Mouse (Mus musculus): Measurements from ENCODE around the gene Diaph3.

Diaph3 gene

DNA sequence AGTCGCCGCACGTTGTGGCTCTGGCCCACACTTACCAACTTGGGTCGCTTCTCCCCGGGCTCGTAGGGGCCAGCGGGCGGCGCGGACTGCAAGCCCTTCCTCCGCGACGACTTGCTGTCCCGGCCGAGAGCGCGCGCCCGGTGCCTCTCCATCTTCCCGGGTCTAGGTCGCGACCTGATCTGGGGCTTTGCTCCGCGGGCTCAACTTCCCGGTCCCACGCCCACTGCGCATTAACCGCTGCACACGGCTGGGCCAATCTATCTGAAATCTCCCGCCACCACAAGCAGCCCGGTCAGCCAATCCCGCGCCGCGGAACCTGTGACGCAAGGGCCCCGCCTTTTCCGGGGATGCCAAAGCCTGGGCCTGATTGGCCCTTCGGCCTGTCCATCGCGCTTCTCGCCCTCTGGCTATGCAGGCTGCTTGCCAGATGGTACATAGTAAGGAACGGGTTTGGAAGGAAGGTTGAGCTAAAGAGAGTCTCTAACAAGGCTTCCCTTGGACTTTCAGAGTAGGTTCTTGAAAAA is at the start of gene Diaph3:
Gene Diaph3 (minus strand): TSS at position 273 of the 524 bp plus-strand sequence.
- peak; percentile 98 for DNase-seq (ENCODE audit: low spot score)

DNA sequence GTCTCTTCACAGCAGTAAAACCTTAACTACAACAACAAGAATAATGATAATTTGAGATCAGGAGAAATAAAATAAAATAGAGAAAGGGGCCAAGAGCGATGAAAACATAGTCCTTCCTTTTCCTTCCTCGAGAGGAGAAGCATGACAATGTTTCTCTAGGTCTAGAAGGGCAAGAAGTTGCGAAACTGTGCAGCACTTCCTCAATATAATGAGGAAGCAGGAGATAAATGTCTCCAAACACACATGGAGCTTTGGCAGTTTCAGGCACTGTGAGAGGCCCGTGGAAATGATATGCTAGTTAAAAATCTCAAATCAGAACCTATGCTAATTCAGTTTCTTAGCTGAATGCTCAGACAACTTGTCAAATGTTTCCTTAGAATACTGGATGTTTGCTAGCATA is 49.6 kb upstream of the Diaph3 start:
- no peak for DNase-seq (ENCODE audit: low spot score)

DNA sequence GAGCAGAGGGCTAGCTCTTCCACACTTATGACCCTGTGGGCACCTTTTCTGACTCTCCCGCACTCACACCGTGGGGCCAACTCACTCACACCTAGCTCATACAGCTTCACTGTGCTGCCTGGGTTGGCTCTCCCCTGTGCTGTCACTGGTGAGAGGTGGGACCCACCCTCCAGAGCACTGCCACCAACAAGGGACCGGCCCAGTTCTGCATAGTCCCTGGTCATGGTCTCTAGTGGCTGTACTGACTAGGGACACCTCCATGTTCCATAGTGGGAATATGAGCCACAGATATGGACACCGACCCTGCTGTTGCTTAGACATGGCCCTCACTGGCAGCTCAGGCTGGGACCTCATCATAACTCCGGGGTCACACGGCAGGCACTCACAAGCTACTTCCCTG is 30.5 kb upstream of the Diaph3 start:
- DNase-seq (ENCODE audit: low spot score), result no peak

DNA sequence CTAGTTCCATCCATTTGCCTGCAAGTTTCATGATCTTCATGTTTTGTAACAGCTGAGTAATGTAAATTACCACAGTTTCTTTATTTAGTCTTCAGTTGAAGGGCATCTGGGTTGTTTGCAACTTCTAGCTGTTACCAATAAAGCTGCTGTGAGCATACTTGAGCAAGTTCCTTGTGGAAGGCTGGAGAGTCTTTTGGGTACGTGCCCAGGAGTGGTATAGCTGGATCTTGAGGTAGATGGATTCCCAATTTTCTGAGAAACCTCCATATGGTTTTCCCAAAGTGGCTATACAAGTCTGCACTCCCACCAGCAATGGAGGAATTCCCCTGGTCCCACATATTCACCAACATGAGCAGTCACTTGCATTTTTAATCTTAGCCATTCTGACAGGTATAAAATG is 28.1 kb upstream of the Diaph3 start:
- no peak for DNase-seq (ENCODE audit: low spot score)

DNA sequence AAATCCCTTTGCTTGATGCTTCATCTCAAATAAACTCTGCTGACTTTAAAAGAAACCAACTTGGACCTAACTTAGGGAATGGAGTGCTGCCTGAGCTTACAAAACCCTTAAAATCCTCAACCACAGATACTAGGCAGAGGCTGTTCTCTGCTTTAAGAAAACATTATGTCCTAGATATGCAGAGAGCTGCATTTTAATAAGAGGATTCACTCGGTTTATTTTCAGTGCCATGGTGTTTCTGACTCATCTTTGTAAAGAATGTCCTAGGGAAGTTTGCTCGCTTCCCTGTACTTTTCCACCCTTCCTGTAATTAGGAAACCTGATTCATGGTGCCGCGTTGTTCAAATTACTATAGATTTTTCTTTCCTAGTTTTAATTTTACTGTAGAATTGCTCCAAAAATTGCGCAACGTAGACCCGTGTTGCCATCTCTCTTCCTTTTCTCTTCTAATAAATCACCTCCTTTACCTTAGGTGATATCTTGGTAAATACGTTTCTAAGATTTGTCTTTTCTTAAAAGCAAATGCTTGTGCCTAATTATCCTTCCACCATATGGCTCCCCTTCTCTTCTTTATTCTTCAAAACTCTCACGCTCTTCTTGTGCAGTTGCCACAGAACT is 14.7 kb upstream of the Diaph3 start:
- DNase-seq (ENCODE audit: low spot score), result no peak

DNA sequence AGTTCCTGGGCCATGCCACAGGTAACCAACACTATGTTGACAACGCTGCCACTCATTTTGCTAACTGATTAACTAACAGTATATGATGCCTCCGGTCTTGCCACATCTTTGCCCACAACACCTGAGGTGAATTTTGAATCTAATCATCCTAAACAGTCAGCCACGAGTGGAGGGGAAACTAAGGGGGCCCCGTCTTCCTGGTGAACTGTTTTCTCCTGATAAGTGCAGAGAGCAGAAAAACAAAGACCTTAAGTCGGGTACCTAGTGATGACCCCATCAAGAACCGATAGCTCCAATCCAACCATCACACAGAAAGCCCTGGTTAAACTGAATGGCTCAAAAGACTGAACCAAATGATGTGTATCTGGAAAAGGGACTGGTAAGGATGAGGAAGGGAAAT is 8.6 kb upstream of the Diaph3 start:
- DNase-seq (ENCODE audit: low spot score), result no peak

DNA sequence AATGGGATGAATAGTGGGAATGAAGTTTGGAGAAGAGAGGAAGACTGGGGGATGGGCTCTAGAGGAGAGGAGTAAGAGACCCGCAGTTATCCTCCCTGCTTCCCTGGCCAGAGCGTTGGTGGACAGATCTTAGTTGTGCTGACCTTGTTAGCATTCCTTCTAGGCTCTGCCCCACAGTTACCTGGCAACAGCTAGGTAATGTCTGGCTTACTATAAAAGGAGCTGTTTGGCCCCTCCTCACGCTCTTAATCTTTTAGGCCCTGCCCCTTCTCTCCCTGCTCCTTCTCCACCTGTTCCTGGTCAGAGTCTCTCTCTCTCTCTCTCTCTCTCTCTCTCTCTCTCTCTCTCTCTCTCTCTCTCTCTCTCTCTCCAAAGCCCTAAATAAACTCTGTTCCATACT is 5.7 kb upstream of the Diaph3 start:
- no peak for DNase-seq (ENCODE audit: low spot score)

DNA sequence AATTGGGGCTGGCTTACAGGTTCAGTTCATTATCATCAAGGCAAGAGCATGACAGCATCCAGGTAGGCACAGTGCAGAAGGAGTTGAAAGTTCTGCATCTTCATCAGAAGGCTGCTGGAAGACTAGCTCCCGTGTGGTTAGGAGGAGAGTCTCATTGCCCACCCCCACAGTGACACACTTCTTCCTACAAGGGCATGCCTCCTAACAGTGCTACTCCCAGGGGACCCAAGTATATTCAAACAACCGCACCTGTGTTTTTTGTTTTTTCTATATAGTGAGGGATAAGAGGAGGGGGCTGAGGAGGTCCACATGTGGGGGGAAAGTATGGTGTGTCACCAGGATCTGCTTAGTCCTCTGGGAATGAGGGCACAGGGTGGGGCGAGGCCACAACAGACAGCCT is 4.3 kb upstream of the Diaph3 start:
- no peak for DNase-seq (ENCODE audit: low spot score)

DNA sequence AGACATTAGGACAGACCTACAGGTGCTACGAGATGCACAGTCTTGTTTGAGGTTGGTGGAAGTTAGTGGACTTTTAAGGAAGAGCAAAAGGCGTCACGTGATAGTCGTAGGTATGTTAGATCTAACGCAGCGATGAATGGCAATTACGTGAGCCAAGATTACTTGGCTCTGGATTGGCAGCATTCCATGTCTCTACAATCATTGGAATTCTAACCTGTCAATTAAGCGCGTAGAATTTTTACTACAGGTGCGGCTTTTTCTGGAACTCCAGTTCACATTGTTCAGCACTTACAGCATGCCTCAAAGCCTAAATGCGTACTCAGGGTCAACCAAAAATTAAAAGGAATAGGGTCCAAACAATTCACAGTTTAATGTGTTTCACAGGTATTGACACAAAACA is 742 bp upstream of the Diaph3 start:
- DNase-seq (ENCODE audit: low spot score), result no peak

DNA sequence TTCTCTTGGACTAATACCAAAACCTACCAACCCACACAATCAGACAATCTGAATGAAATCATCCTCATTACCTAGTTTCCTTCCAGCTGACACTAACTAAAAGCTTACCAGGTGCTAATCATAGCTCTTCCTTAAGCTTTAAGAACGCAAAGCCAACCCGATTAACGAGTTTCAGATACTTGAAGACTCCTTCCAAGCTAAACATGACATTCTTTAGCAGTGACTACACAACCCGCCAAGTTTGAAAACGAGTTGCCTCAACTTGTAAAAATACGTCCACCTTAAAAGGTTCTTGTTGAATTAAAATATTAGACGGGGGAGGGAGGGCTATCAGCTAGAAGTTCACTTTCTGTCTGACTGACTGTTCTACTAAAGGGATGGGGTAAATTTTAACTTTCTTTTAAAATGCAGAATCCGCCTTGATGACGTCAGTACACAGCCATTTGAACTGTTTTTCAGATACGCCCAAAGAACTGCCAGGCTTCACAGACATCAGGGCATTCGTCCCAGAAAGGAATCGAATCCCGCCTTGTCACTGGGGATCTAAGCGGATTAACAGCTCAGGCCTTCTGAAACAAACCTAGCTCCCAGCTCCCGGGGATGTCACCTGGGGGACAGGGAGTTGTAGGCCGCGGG is 590 bp downstream of the Diaph3 start:
- no peak for DNase-seq (ENCODE audit: low spot score)

DNA sequence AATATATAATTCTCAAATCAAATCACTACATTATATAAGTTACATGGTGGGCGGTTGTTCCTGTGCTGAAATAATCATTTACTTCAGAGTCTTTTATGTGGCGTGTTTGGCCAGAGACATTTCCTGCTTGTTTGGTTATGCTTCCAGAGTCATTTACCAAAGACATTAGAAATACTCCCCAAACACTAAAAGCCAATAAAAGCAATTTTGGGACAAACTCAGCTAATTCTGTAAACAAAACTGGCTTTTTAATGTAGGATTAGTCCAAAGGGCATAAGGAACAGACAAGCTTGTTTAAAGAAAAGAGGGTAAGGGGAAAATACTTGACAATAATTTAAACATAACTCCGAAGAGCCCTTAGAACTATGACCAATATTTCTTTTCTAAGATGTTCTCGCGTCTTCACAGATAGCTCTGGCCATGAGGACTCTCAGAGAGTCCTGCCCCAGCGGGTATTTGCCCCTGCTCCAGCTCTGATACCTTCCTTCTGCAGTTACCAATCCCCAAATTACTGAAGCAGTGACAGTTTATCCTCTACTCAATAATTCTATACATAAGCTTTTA is 14.9 kb downstream of the Diaph3 start:
- no peak for DNase-seq (ENCODE audit: low spot score)

DNA sequence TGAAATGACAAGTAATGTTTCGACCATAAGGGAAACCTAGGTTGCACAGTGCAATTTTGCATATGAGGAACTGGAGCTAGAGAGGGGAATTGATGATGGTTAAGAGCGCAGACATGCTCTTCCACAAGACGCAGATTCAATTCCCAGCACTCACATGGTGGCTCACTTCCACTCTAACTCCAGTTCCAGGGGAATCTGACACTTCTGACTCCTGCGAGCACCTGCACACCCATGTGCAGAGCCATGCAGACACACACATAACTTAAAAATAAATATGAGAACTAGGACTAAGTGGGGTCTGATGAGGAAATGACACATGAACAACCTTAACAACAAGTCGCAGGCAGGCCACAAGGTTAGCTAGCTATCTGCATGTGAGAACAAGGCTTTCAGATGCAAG is 15.5 kb downstream of the Diaph3 start:
- DNase-seq (ENCODE audit: low spot score), result no peak

DNA sequence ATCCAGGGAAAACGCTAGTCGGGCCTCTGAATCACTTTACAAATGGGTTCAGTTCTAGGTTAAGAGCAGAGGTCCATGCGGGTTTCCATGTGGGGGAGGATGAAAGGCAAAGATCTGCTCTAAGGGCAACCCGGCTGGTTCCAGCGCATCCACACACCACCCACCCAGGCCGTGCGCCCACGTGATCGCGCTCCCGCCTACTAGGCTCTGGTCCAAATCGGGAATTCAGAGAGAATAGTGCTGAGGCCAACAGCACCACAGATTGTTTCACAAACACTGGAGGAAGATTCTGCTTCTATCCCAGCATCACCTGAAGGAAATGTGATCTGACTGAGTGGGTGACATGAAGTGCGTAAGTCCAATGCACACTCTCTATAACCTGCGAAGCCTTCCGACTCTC is 17.9 kb downstream of the Diaph3 start:
- no peak for DNase-seq (ENCODE audit: low spot score)

DNA sequence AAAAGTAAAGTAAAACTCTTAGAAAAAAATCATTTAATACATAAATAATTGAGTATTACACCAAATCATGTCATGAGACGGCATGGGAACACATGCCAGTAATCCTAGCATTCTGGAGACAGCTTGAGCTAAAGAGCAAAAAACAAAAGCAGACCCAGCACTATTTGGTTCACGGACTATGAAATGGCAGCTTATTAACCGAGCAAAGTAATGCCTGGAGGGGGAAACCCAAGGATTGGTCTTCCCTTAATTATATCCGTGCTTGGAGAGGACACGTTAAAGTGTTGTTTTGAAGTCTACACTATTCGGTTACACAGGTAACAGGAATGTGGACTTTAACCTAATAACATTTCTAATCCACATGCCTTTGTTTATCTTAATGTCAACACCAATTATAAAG is 19.2 kb downstream of the Diaph3 start:
- no peak for DNase-seq (ENCODE audit: low spot score)

DNA sequence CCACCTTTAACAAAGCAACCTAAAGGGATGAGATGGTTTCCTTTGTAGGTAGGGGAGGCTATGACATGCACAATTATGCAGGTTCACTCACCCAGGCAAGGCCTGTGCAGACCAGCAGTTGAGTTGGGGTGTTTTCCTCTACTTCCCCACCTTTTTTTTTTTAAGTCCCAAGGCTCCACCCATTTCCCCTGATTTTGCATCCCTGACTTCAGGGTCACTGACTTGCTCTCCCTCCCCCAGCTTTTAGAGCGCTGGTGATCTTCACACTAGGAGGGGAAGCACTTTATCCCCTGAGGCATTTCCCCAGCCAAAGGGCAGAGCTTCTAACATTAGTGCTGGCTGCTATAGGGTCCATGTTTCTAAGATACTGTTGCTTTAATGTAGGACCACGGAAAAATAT is 30.4 kb downstream of the Diaph3 start:
- no peak for DNase-seq (ENCODE audit: low spot score)

DNA sequence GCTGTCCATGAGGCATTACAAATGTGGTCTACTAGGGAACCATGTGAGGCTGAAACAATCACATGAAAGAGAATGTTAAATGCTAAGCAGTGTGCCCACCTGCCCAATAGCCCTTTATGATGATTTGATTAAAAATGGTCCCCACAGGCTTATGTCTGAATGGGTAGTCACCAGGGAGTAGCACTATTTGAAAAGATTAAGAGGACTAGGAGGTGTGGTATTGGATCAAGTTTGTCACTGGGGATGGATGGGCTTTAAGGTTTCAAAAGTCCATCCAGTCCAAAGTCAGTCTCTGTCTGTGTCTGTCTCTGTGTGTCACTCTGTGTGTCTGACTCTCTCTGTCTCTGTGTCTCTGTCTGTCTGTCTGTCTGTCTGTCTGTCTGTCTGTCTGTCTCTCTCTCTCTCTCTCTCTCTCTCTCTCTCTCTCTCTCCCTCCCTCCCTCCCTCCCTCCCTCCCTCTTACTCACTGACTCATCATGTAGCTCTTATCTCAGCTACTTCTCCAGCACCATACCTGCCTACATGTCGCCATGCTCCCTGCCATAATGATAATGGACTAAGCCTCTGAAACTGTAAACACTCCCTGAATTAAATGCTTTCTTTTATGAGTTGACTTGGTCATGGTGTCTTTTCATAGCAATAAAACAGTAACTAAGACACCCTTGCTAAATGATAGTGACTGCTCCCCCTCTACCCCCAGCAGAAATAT is 41.5 kb downstream of the Diaph3 start:
- DNase-seq (ENCODE audit: low spot score), result no peak

DNA sequence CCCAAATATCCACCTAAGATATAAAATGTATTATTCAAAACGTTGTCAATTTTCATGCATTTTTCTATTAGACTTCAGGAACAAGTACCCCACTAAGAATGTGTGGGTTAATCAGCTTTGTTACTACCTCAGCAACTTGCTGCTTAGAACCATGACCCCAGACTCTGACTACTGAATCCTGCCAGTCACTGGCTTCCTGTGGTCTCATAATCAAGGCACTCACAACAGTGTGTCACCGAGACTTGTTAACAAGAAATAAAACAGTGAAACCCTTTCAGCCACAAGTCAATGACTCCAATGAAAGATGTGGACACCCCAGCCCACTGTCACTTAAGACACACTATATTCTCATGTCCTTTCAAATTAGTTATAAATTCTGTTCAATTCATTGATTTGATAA is 42.9 kb downstream of the Diaph3 start:
- no peak for DNase-seq (ENCODE audit: low spot score)

DNA sequence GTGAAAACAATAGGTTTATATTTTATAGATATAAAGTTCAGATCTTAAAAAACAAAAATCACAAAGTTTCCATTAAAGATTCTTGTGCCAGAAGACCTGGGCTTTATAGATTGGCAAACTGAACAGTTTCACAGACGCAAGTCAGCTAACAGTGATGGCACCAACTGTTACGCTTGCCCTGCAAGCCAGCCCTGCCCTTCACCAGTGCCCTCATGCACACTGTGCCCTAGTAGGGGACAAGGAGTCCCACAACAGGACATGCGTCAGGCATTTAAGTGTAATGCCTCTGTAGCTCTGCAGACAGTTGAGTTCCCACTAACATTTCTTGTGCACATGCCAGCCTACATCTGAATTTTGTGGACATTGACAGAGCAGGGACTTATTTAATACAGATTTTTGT is 49.5 kb downstream of the Diaph3 start:
- no peak for DNase-seq (ENCODE audit: low spot score)

DNA sequence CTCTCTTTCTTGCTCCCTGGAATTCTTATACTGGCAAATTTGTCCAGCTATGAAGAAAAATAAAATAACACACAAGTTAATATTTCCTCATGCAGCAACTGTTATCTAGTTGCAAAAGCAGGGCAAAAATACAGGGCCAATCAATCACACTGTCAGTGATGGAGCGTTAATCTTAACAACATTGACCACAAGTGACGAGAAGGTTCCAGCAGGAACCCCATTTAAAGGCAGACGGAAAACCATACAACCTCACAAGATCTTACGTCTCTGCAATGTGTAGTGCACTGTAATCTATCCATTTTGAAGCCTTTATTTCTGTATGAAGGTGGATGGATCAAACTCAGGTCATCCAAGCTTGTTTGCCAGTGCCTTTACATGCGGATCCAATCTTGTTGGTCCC is 49.9 kb downstream of the Diaph3 start:
- DNase-seq (ENCODE audit: low spot score), result no peak

DNA sequence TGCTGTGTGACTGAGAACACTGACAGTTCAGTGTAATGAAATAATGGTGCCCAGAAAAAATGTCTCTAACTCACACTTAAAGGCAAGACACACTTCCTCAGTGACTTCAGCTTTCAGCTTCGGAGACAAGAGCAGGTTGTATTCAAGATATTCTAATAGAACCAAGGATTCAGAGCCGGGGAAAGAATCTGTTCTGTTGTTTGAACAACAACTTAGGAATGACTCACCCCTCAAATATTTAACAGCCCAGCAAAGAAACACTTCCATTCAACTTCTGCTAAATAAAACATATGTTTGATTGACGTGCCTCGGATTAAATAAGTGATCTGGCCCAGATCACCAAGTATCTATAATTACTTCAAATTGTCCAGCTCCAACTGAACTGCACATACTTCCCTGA is 52.1 kb downstream of the Diaph3 start:
- DNase-seq (ENCODE audit: low spot score), result no peak

DNA sequence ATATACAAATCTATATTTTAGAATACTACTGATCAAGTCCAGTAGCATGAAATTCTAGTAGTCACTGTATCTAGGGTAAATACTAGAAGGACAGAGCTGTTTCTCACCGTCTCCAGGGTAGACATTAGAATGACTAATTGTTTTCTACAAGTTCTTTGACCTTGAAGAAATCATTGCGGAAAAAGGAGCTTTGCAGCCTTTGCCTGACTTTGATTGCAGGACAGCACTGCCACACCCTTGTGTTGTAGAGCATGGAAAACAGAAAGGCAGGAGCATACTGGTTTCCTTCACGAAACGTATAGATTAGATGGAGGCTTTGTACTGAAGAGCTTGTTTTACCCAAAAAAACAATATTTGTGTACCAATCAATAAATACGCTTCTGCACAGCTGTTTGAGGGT is 52.6 kb downstream of the Diaph3 start:
- no peak for DNase-seq (ENCODE audit: low spot score)

DNA sequence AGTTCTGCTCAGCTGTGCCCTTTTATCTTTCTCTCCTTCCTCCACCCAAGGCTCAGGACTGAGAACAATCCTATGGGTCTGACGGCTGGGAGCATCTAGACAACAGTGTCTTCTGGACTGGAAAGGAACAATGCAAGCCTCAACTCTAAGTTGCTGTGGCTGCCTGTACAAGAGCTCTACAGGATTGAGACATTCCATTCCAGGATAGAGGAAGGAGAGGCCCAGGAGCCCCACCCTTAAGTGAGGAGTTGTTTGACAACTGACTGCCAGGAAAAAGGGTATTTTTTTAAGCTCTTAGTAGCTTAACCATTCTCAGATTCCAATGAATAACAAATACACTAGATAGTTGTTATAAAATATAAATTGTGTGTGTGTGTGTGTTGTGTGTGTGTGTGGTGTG is 53.0 kb downstream of the Diaph3 start:
- no peak for DNase-seq (ENCODE audit: low spot score)

DNA sequence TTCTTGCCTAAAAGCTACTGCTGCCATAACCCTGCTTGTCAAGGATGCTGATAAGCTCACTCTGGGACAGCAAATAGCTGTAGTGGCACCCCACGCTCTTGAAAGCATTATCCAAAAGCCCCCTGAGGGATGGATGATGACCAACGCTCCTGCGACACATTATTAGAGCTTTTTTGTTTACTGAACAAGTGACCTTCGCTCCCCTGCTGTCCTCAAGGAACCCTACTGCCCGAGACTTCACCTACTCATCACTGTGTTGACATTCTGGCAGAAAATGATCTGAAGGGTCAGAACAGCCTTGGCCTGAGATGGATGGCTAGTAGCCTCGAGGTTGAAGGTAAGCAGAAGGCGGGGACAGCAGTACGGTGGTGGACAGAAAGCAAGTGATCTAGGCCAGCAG is 56.1 kb downstream of the Diaph3 start:
- peak; percentile 54 for DNase-seq (ENCODE audit: low spot score)
